Mouse (Mus musculus) activated CD4-positive, CD25-positive, alpha-beta regulatory T cell, adult 4 months (primary cell): ENCODE data around the gene Tas2r102. TPM values are rescaled to one million over a fixed set of nuclear protein-coding genes. Genes with fewer than 3 reads are reported as not detected.

Experiments used
- ATAC-seq: one replicate; pipeline ENCODE4 v1.8.0; 2017
- polyA plus RNA-seq, 2 experiments: library from polyadenylated mRNA; unstranded; fragments of 100-300 nt; shearing (Covaris generic); gene quantifications; one replicate each; pipeline ENCODE4 v1.2.1; 2017

The Tas2r102 gene
- not detected for polyA plus RNA-seq

DNA sequence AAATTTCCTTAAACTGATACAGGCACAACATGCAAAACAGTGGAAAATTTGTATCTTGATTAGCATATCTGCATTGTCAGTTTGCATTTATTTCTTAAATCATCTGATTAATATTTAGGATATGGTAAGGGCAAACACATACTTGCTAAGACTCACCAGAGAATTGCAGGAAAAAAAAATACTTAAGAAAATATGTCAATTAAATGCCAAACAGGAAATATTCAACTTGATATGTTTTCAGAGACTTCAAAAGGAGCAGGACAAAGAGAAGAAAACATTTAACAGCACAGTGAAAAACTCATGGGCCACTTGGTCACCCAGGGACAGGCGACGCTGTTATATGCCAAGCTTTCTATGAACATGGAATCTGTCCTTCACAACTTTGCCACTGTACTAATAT lies at the start of gene Tas2r102:
TSS of gene Tas2r102 (plus strand) at position 301 of the 400 bp plus-strand sequence.
- ATAC-seq, result no peak

DNA sequence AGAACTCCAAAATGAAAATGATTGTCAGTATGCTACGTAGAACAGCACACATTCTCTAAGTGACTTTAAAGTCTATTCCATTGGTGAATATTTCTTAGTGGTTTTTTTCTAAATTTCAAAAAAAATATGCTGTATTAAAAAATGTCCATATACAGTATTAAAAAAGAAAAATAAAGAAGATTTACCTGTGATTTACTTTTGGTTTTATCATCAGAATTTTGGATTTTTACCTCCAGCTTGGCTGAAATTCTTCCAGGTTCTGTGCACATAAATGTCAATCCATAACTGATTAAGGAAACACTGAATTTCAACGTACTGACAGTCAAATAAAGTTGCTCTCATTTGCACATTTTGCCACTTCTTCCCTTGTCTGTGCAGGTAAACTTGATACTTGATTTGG lies 24.0 kb upstream of the Tas2r102 start, which contains the start of gene Tas2r115:
TSS of gene Tas2r115 (minus strand) at position 101 of the 400 bp plus-strand sequence.
- ATAC-seq, result no peak

DNA sequence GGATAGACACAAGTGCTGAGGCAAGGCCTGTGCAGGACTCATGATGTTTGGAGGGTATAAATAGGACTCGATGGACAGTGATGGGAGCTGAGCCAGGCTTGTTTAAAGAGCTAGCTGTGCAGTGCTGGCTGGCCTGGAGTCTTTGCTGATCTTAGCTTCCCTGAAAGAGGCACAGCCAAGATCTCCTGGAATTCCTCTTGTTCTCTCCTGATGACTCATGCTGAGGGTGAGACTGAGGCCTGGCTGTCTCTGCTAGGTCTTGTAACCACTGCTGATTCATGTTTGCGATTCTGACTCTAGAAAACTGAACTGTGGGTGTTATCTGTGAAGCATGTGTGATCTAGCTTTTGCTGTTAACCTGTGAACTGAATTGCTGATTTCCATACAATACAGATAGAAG lies 11.7 kb upstream of the Tas2r102 start:
- ATAC-seq, result no peak

DNA sequence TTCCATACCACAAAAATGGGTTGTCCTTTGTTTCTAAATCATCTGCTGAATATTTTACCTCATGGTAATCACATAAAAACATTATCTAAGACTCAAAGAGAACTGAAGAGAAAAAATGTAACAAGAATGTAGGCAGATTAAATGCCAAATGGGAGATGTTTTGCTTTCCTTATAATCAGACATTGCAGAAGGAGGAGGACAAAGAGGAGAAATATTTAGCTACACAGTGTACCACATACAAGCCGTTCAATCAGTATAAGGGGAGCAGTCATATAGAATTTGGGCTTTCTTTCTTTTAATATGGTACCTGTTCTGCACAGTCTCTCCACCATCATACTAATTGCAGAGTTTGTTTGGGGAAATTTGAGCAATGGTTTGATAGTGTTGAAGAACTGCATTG lies 7.5 kb upstream of the Tas2r102 start, which contains the start of gene Tas2r124:
TSS of gene Tas2r124 (plus strand) at position 301 of the 400 bp plus-strand sequence.
- no peak for ATAC-seq

DNA sequence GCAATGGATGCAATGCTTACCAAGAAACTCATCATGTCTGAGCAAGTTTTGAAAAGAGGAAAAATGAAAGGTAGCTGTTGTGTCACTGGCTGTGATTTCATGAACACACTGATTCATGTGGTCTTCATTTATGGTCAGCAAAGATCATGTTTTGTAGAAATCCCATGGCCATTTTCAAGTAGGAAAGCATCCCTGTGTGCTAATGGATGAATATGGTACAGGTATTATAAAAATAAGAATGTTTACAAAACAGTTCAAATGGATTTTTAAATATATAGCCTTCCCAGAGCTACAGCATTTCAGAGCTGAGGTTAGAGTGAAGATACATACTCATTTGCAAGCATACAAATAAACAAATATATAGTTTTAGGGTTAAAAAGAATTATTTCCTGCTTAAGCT lies 16.1 kb downstream of the Tas2r102 start, which contains the start of gene Tas2r136:
TSS of gene Tas2r136 (minus strand) at position 101 of the 400 bp plus-strand sequence.
- ATAC-seq, result no peak

- no peak for ATAC-seq
Observed at GRCm38 (mm10) chr6:132795393-132795792, 33.5 kb downstream of the Tas2r102 start.

- ATAC-seq, result no peak
Observed at GRCm38 (mm10) chr6:132802518-132802917, 40.6 kb downstream of the Tas2r102 start, which contains the start of gene Tas2r117. Gene Tas2r117, plus strand, starts transcription at chr6:132802818.

Other genes with a start within 250 kb of the Tas2r102 start
- not detected for gene Prh1, start 192.3 kb upstream of the Tas2r102 start, polyA plus RNA-seq
- gene Prp2, start 166.2 kb upstream of the Tas2r102 start, polyA plus RNA-seq, result not detected
- gene A630073D07Rik, start 110.6 kb upstream of the Tas2r102 start, polyA plus RNA-seq, result not detected
- not detected for gene Tas2r120, start 105.2 kb upstream of the Tas2r102 start, polyA plus RNA-seq
- not detected for gene Tas2r121, start 61.1 kb upstream of the Tas2r102 start, polyA plus RNA-seq
- not detected for gene Tas2r122, start 50.2 kb upstream of the Tas2r102 start, polyA plus RNA-seq
- not detected for gene Tas2r115, start 24.1 kb upstream of the Tas2r102 start, polyA plus RNA-seq
- gene Tas2r124, start 7.4 kb upstream of the Tas2r102 start, polyA plus RNA-seq, result not detected
- gene Tas2r136, start 16.0 kb downstream of the Tas2r102 start, polyA plus RNA-seq, result not detected
- not detected for gene Tas2r117, start 40.7 kb downstream of the Tas2r102 start, polyA plus RNA-seq
- not detected for gene Tas2r123, start 85.0 kb downstream of the Tas2r102 start, polyA plus RNA-seq
- not detected for gene Tas2r116, start 93.3 kb downstream of the Tas2r102 start, polyA plus RNA-seq
- gene Tas2r110, start 105.9 kb downstream of the Tas2r102 start, polyA plus RNA-seq, result not detected
- gene Tas2r113, start 130.9 kb downstream of the Tas2r102 start, polyA plus RNA-seq, result not detected
- gene Tas2r125, start 147.5 kb downstream of the Tas2r102 start, polyA plus RNA-seq, result not detected
- not detected for gene Tas2r129, start 189.0 kb downstream of the Tas2r102 start, polyA plus RNA-seq
- gene Tas2r131, start 195.8 kb downstream of the Tas2r102 start, polyA plus RNA-seq, result not detected
- not detected for gene Tas2r109, start 218.8 kb downstream of the Tas2r102 start, polyA plus RNA-seq